ENCODE assay signal across 9 mouse cellular contexts in genomic region chr15:77837444-77838117, GRCm38 (mm10). TPM values are rescaled to one million over a fixed set of nuclear protein-coding genes. Genes with fewer than 3 reads are reported as not detected.
DNase-seq lines count a peak whose midpoint lies in the region; ATAC-seq and TF ChIP-seq lines count a peak whose summit lies in the region.
"Had no signal": no experiment of that assay in that cellular context is flagged by ENCODE, and none has a peak within 500 bp of the region (broad histone marks: within the 10 kb centered on the region; RNA-seq: fewer than 3 reads in every experiment).

No protein-coding gene starts in this region.

- no peaks in the 10 kb centered on the region for H3K36me3 ChIP-seq in heart, embryonic 11.5 days (ENCODE audit: control insufficient read depth, insufficient read depth, low read length)
- no peaks in the 10 kb centered on the region for H3K36me3 ChIP-seq in lung, postnatal 0 days (ENCODE audit: insufficient read depth, low read length)
- peaks cover 4% of the 10 kb centered on the region; the same call in 1 of the 2 replicates for H3K36me3 ChIP-seq in heart, postnatal 0 days (replicated peaks; ENCODE audit: control insufficient read depth, insufficient read depth, low read length)
- no peaks in the 10 kb centered on the region for H3K36me3 ChIP-seq in macrophage (ENCODE audit: inconsistent target)
- no peaks in the 10 kb centered on the region for H3K36me3 ChIP-seq in midbrain, embryonic 13.5 days
- H3K36me3 ChIP-seq: neural tube, embryonic 12.5 days had no signal

- TF ChIP-seq CTCF in lung, postnatal 0 days (IDR thresholded peaks at IDR 0.05), result no peak
- no peak for TF ChIP-seq CTCF in heart, postnatal 0 days (IDR thresholded peaks at IDR 0.05; ENCODE audit: low read depth)

- H3K4me1 ChIP-seq in heart, embryonic 11.5 days (ENCODE audit: control insufficient read depth, insufficient read depth, low read length), result peaks cover 65% of the 10 kb centered on the region
- peaks cover 56% of the 10 kb centered on the region for H3K4me1 ChIP-seq in lung, postnatal 0 days (ENCODE audit: insufficient read depth, low read depth, low read length)
- peaks cover 70% of the 10 kb centered on the region for H3K4me1 ChIP-seq in heart, postnatal 0 days (ENCODE audit: control insufficient read depth, insufficient read depth)
- H3K4me1 ChIP-seq in midbrain, embryonic 13.5 days (replicated peaks), result peaks cover 52% of the 10 kb centered on the region

- no peak for TF ChIP-seq EP300 in lung, postnatal 0 days (IDR thresholded peaks at IDR 0.05)
- no peak for TF ChIP-seq EP300 in heart, postnatal 0 days (IDR thresholded peaks at IDR 0.05; ENCODE audit: low read depth)

- peak overlapping the region; percentile 86 for H3K4me2 ChIP-seq in heart, embryonic 11.5 days
- H3K4me2 ChIP-seq in lung, postnatal 0 days (replicated peaks; ENCODE audit: low read depth, low read length), result peak overlapping the region; percentile 77
- peak overlapping the region; percentile 93 for H3K4me2 ChIP-seq in heart, postnatal 0 days (ENCODE audit: low read depth, low read length)
- H3K4me2 ChIP-seq in midbrain, embryonic 13.5 days (replicated peaks), result no peak overlapping the region

- H3K9ac ChIP-seq in heart, embryonic 11.5 days (ENCODE audit: low read depth, low read length), result peak overlapping the region; percentile 17
- H3K9ac ChIP-seq in lung, postnatal 0 days (replicated peaks; ENCODE audit: low read depth), result no peak overlapping the region
- peak overlapping the region; percentile 30 for H3K9ac ChIP-seq in heart, postnatal 0 days (replicated peaks; ENCODE audit: low read depth, low read length)
- H3K9ac ChIP-seq in midbrain, embryonic 13.5 days (replicated peaks), result no peak overlapping the region
- H3K9ac ChIP-seq: neural tube, embryonic 12.5 days had no signal

- H3K27ac ChIP-seq in heart, embryonic 11.5 days (ENCODE audit: low read depth, low read length), result peak overlapping the region; percentile 89
- H3K27ac ChIP-seq in lung, postnatal 0 days (ENCODE audit: low read length), result peak overlapping the region; percentile 97
- H3K27ac ChIP-seq in heart, postnatal 0 days (ENCODE audit: low read depth), result peak overlapping the region; percentile 96
- H3K27ac ChIP-seq in macrophage, result peak overlapping the region; percentile 75
- H3K27ac ChIP-seq in midbrain, embryonic 13.5 days, result no peak overlapping the region
- H3K27ac ChIP-seq: neural tube, embryonic 12.5 days had no signal

- peak overlapping the region; percentile 17; the same call in 1 of the 2 replicates for H3K4me3 ChIP-seq in heart, embryonic 11.5 days (ENCODE audit: low read depth, low read length)
- H3K4me3 ChIP-seq in lung, postnatal 0 days (ENCODE audit: low read depth, low read length), result no peak overlapping the region
- no peak overlapping the region for H3K4me3 ChIP-seq in heart, postnatal 0 days (ENCODE audit: low read depth, low read length)
- no peak overlapping the region for H3K4me3 ChIP-seq in macrophage (ENCODE audit: inconsistent target)
- no peak overlapping the region for H3K4me3 ChIP-seq in midbrain, embryonic 13.5 days (replicated peaks)
- H3K4me3 ChIP-seq: neural tube, embryonic 12.5 days had no signal

- H3K79me2 ChIP-seq in macrophage (ENCODE audit: inconsistent target), result peaks cover 90% of the 10 kb centered on the region

- no peaks in the 10 kb centered on the region for H3K27me3 ChIP-seq in heart, embryonic 11.5 days (ENCODE audit: control insufficient read depth, insufficient read depth, low read length)
- H3K27me3 ChIP-seq in lung, postnatal 0 days (replicated peaks; ENCODE audit: insufficient read depth, low read length), result no peaks in the 10 kb centered on the region
- H3K27me3 ChIP-seq in heart, postnatal 0 days (ENCODE audit: control insufficient read depth, insufficient read depth, low read length), result no peaks in the 10 kb centered on the region
- peaks cover 13% of the 10 kb centered on the region; the same call in 1 of the 2 replicates for H3K27me3 ChIP-seq in midbrain, embryonic 13.5 days
- H3K27me3 ChIP-seq: neural tube, embryonic 12.5 days had no signal

- intact Hi-C loops in heart, postnatal 36 days (cut with DNase I), result loop anchor here (2.0 kb wide), 2 partner anchors 17 to 39 kb away; no protein-coding TSS in a partner anchor

- no peak for ATAC-seq in heart, embryonic 11.5 days (replicated peaks; ENCODE audit: insufficient number of reproducible peaks, low FRiP score, low TSS enrichment)
- ATAC-seq in lung, postnatal 0 days, result no peak
- ATAC-seq in heart, postnatal 0 days (ENCODE audit: insufficient read depth, low read depth), result no peak
- ATAC-seq in midbrain, embryonic 13.5 days, result no peak

- 37% methylated on average over 10 of the region's 10 CpGs for WGBS in heart, embryonic 11.5 days (ENCODE audit: insufficient replicate concordance)
- 38% methylated on average over 10 of the region's 10 CpGs for WGBS in lung, postnatal 0 days
- WGBS in heart, postnatal 0 days, result 23% methylated on average over 10 of the region's 10 CpGs
- 64% methylated on average over 10 of the region's 10 CpGs for WGBS in macrophage (ENCODE audit: missing documents)
- 86% methylated on average over 10 of the region's 10 CpGs for WGBS in midbrain, embryonic 13.5 days

- no peak for DNase-seq in heart, postnatal 36 days
- no peak for DNase-seq in lung, postnatal 0 days (ENCODE audit: low spot score)
- no peak for DNase-seq in lung, adult 18-20 months
- DNase-seq in heart, postnatal 0 days (ENCODE audit: low spot score), result no peak
- no peak for DNase-seq in embryo, embryonic 10 days (ENCODE audit: low spot score)

- H3K9me3 ChIP-seq in heart, embryonic 11.5 days (replicated peaks; ENCODE audit: control insufficient read depth, low read length), result no peaks in the 10 kb centered on the region
- H3K9me3 ChIP-seq in lung, postnatal 0 days (ENCODE audit: low read length), result no peaks in the 10 kb centered on the region
- H3K9me3 ChIP-seq in heart, postnatal 0 days (replicated peaks; ENCODE audit: control insufficient read depth, low read length), result no peaks in the 10 kb centered on the region
- H3K9me3 ChIP-seq in midbrain, embryonic 13.5 days, result no peaks in the 10 kb centered on the region
- H3K9me3 ChIP-seq: neural tube, embryonic 12.5 days had no signal

RNA-seq across cellular contexts. Expression of gene Myh9, which starts 4.4 kb away (rescaled TPM):
- polyA plus RNA-seq in heart, embryonic 11.5 days (2014; fragmentation: Nextera tagmentation; extraction: Ambion mirVana), result 30.4 and 31.8 TPM in 2 replicates
- 100 to 1,000 TPM; 105 to 110 TPM for total RNA-seq in heart, postnatal 36 days (2021)
- polyA plus RNA-seq in lung, postnatal 0 days (2015; fragmentation: Nextera tagmentation; extraction: Ambion mirVana), result 59.3 and 67.3 TPM in 2 replicates
- 62.0 and 63.6 TPM in 2 replicates for total RNA-seq in heart, postnatal 0 days (2014; rRNA removed; ENCODE audit: low replicate concordance)
- 15.7 and 17.5 TPM in 2 replicates for polyA plus RNA-seq in heart, postnatal 0 days (2015; fragmentation: Nextera tagmentation; extraction: Ambion mirVana)
- 100 to 1,000 TPM; 116 to 655 (median 298) TPM for total RNA-seq in macrophage (2018; cell fraction: chromatin; rRNA removed)
- 100 to 1,000 TPM; 130 to 278 (median 207) TPM for total RNA-seq in macrophage (2018; cell fraction: cytosol; rRNA removed)
- 100 to 1,000 TPM; 203 to 600 (median 357) TPM for total RNA-seq in macrophage (2018; cell fraction: nucleus; rRNA removed)
- 130 to 219 TPM (median 188 TPM) in 3 replicates for polyA plus RNA-seq in macrophage (2018)
- polyA plus RNA-seq in midbrain, embryonic 13.5 days (2015; fragmentation: Nextera tagmentation; extraction: Ambion mirVana), result 11.8 and 14.1 TPM in 2 replicates

Comparison
In these comparisons a context has a peak if more than half of its experiments do, and no peak if none do; other contexts are left out.
1. H3K9ac ChIP-seq: peak in heart, embryonic 11.5 days (single experiment) and heart, postnatal 0 days (single experiment); none in lung, postnatal 0 days (single experiment) and midbrain, embryonic 13.5 days (single experiment).